In the genomic region with DNA sequence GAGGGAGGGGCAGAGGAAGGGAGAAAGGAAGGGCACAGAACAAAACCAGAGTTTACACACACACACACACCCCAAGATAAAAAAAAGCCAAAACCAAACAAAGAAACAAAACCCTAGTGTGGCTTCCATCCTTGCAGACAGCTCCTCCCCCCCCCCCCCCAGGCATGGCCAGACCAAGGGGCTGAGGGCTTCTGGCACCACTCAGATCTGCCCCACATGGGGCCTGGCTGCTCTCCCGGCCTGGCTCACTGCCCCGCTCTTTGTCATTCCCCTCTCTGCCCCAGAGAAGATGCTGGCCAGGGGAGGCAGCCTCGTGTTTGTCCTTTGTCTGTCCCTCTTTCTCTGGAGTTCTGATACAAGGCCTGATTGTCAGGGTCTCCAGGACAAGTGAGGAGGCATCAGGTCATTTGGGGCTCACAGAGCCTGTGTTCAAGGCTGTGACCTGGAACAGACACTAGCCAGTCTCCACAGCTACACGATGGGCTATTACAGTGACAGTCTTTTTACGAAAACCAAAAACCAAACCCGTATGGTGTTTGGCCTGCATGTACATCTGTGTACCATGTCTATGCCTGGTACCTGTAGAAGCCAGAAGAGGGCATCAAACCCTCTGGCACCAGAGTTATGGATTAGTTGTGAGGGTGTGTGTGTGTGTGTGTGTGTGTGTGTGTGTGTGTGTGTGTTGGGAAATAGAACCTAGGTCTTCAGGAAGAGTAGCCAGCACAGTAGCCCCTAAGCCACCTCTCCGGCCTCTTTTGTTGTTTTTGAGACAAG, we compare ENCODE assay signal across 8 mouse cellular contexts. TPM values are rescaled to one million over a fixed set of nuclear protein-coding genes. Genes with fewer than 3 reads are reported as not detected.
DNase-seq lines count a peak whose midpoint lies in the region; ATAC-seq and TF ChIP-seq lines count a peak whose summit lies in the region.

No protein-coding gene starts in this region.

- WGBS in lung, embryonic 16.5 days: 61% methylated on average over 7 of the region's 7 CpGs
- 73% methylated on average over 7 of the region's 7 CpGs for WGBS in lung, adult 2 months
- 45% methylated on average over 7 of the region's 7 CpGs for WGBS in forebrain, embryonic 13.5 days
- WGBS in neural tube, embryonic 15.5 days: 55% methylated on average over 7 of the region's 7 CpGs

- no peak for DNase-seq in lung, adult 2 months
- peak; percentile 84 to 87 for DNase-seq in layer of hippocampus, adult 2 months (ENCODE audit: low spot score in 2 of 2)
- DNase-seq in urinary bladder, adult 18-20 months (ENCODE audit: low spot score in 2 of 2): no peak
- DNase-seq in kidney, adult 18-20 months: no peak
- DNase-seq in thymus, postnatal 4 days: no peak

- no peak for TF ChIP-seq POLR2A in lung, adult 2 months (IDR thresholded peaks at IDR 0.05; ENCODE audit: borderline replicate concordance, extremely low read depth, low read depth, low read length)

- H3K27me3 ChIP-seq in lung, embryonic 16.5 days (ENCODE audit: control insufficient read depth, insufficient read depth, low read depth, low read length): no peaks in the 10 kb centered on the region
- H3K27me3 ChIP-seq in forebrain, embryonic 13.5 days: no peaks in the 10 kb centered on the region
- peaks cover 2% of the 10 kb centered on the region; the same call in 1 of the 2 replicates for H3K27me3 ChIP-seq in neural tube, embryonic 15.5 days (replicated peaks)

- H3K4me3 ChIP-seq in lung, embryonic 16.5 days (ENCODE audit: low read length): no peak overlapping the region
- H3K4me3 ChIP-seq in lung, adult 2 months (replicated peaks; ENCODE audit: extremely low read depth, low read depth, low read length): no peak overlapping the region
- H3K4me3 ChIP-seq in forebrain, embryonic 13.5 days: no peak overlapping the region
- no peak overlapping the region for H3K4me3 ChIP-seq in layer of hippocampus, adult 2 months
- H3K4me3 ChIP-seq in neural tube, embryonic 15.5 days (replicated peaks): no peak overlapping the region

- H3K4me1 ChIP-seq in lung, embryonic 16.5 days (replicated peaks; ENCODE audit: control insufficient read depth, insufficient read depth, low read length): peaks cover 13% of the 10 kb centered on the region
- H3K4me1 ChIP-seq in lung, adult 2 months (ENCODE audit: control insufficient read depth, insufficient read depth, low read length): peaks cover 23% of the 10 kb centered on the region
- peaks cover 23% of the 10 kb centered on the region for H3K4me1 ChIP-seq in forebrain, embryonic 13.5 days
- peaks cover 15% of the 10 kb centered on the region for H3K4me1 ChIP-seq in neural tube, embryonic 15.5 days

- TF ChIP-seq CTCF in lung, adult 2 months (IDR thresholded peaks at IDR 0.05; ENCODE audit: insufficient read depth, low read length): no peak
- TF ChIP-seq CTCF in layer of hippocampus, adult 2 months (conservative IDR thresholded peaks at IDR 0.05): no peak

- ATAC-seq in lung, embryonic 16.5 days (ENCODE audit: low read depth): peak; percentile 70; the same call in 1 of the 2 replicates
- ATAC-seq in forebrain, embryonic 13.5 days: peak; percentile 68
- ATAC-seq in neural tube, embryonic 15.5 days (ENCODE audit: low FRiP score): peak; percentile 84

- no peaks in the 10 kb centered on the region for H3K36me3 ChIP-seq in lung, embryonic 16.5 days (ENCODE audit: control insufficient read depth, insufficient read depth, low read length)
- peaks cover 11% of the 10 kb centered on the region; the same call in 1 of the 2 replicates for H3K36me3 ChIP-seq in forebrain, embryonic 13.5 days (ENCODE audit: poor library complexity, severe bottlenecking)
- 0 out of 2 replicates have a peak, but pooled peaks cover 3% of the 10 kb centered on the region for H3K36me3 ChIP-seq in neural tube, embryonic 15.5 days

- no peaks in the 10 kb centered on the region for H3K9me3 ChIP-seq in lung, embryonic 16.5 days (ENCODE audit: control insufficient read depth, low read length)
- H3K9me3 ChIP-seq in forebrain, embryonic 13.5 days (replicated peaks): no peaks in the 10 kb centered on the region
- no peaks in the 10 kb centered on the region for H3K9me3 ChIP-seq in neural tube, embryonic 15.5 days (replicated peaks)

- H3K27ac ChIP-seq in lung, embryonic 16.5 days (ENCODE audit: low read length): peak overlapping the region; percentile 50; the same call in 1 of the 2 replicates
- peak overlapping the region; percentile 82 for H3K27ac ChIP-seq in forebrain, embryonic 13.5 days
- H3K27ac ChIP-seq in layer of hippocampus, adult 2 months: peak overlapping the region; percentile 65; the same call in 1 of the 2 replicates
- H3K27ac ChIP-seq in neural tube, embryonic 15.5 days (replicated peaks): peak overlapping the region; percentile 67

- no peak overlapping the region; the same call in 1 of the 2 replicates for H3K9ac ChIP-seq in lung, embryonic 16.5 days (ENCODE audit: low read length)
- H3K9ac ChIP-seq in forebrain, embryonic 13.5 days: no peak overlapping the region
- H3K9ac ChIP-seq in neural tube, embryonic 15.5 days (replicated peaks): no peak overlapping the region

- no peak overlapping the region for H3K4me2 ChIP-seq in lung, embryonic 16.5 days (ENCODE audit: low read depth, low read length)
- no peak overlapping the region for H3K4me2 ChIP-seq in forebrain, embryonic 13.5 days
- H3K4me2 ChIP-seq in neural tube, embryonic 15.5 days: no peak overlapping the region

RNA-seq across cellular contexts. Expression of gene Hip1r, which starts 20.0 kb away (rescaled TPM):
- polyA plus RNA-seq in lung, embryonic 16.5 days (2015; fragmentation: Nextera tagmentation; extraction: Ambion mirVana): 13.8 and 14.5 TPM in 2 replicates
- polyA plus RNA-seq in lung, adult 2 months (2012; rRNA removed): 31.9 and 36.4 TPM in 2 replicates
- polyA plus RNA-seq in forebrain, embryonic 13.5 days (2015; fragmentation: Nextera tagmentation; extraction: Ambion mirVana): 16.2 and 16.8 TPM in 2 replicates
- 10 to 100 TPM; 42.8 to 43.8 TPM for total RNA-seq in layer of hippocampus, adult 2 months (2021)
- 24.1 and 31.0 TPM in 2 replicates for polyA plus RNA-seq in neural tube, embryonic 15.5 days (2015; fragmentation: Nextera tagmentation; extraction: Ambion mirVana)

RNA-seq across cellular contexts. Expression of gene Vps37b, which starts 38.6 kb away (rescaled TPM):
- polyA plus RNA-seq in lung, embryonic 16.5 days (2015; fragmentation: Nextera tagmentation; extraction: Ambion mirVana): 39.2 and 41.6 TPM in 2 replicates
- 36.6 and 39.3 TPM in 2 replicates for polyA plus RNA-seq in lung, adult 2 months (2012; rRNA removed)
- polyA plus RNA-seq in forebrain, embryonic 13.5 days (2015; fragmentation: Nextera tagmentation; extraction: Ambion mirVana): 86.5 and 92.2 TPM in 2 replicates
- 10 to 100 TPM; 36.8 to 42.2 TPM for total RNA-seq in layer of hippocampus, adult 2 months (2021)
- polyA plus RNA-seq in neural tube, embryonic 15.5 days (2015; fragmentation: Nextera tagmentation; extraction: Ambion mirVana): 48.8 and 50.4 TPM in 2 replicates

Comparison
In these comparisons a context has a peak if more than half of its experiments do, and no peak if none do; other contexts are left out.
1. DNase-seq: peak in layer of hippocampus, adult 2 months (2 of 2); none in lung, adult 2 months (single experiment), urinary bladder, adult 18-20 months (0 of 2), kidney, adult 18-20 months (single experiment) and thymus, postnatal 4 days (single experiment).
2. Peak in every context shown above with its lines, with median percentiles within 50 percentile points of each other: ATAC-seq and H3K27ac ChIP-seq.